Mouse (Mus musculus): ENCODE measurements around the gene Klk7.

GRCm38 (mm10) chr7:43770701-43771100 lies 40.4 kb upstream of the Klk7 start:
- TF ChIP-seq CTCF (IDR thresholded peaks at IDR 0.05; ENCODE audit: low read depth) (no peak), EP300 (IDR thresholded peaks at IDR 0.05; ENCODE audit: low read depth) (no peak)

All from heart, postnatal 0 days (tissue).